Mouse (Mus musculus) heart, postnatal 25 days (tissue): Measurements from ENCODE around the gene Higd1c. TPM values are rescaled to one million over a fixed set of nuclear protein-coding genes. Genes with fewer than 3 reads are reported as not detected.
"Not testable (repeated sequence)": the region's sequence is repeated elsewhere in the genome, so short reads cannot be mapped to it uniquely, and the experiment has no call there.

Source experiments
- DNase-seq: peaks from one replicate; pipeline ENCODE4 v3.0.0; 2022; ENCODE audit warnings: low spot score
- intact Hi-C: fragments of 180-260 bp; cut with DNase I; formaldehyde crosslinking; loops from one replicate; pipeline ENCODE4 v1.15.1; 2025
- total RNA-seq, 2 experiments: library from RNA; stranded (reverse); gene quantifications; 2 replicates each; pipeline ENCODE4 v1.2.3; 2021

Higd1c gene
- total RNA-seq, 2 experiments from 2014 or later = not detected

DNA sequence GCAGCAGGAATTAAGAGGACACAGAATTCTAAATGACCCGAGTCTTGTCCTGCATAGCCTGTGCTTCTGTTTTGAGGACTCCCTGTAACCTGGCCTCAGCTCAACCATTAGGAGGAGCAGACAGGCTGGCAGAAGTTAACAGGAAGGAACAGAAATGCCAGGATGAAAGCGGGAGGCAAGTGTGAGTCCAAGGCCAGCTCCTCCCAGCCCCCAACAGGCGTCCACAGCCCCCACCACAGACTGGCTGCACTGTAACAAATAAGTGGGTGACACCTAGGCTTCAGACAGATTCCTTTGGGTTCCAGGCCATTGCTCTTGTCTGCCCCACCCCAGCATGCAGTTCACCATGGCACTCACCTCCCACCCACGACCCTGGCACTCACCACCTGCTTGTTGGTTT is 38.5 kb downstream of the Higd1c start:
- intact Hi-C loops = no loop called here
- DNase-seq = no peak

DNA sequence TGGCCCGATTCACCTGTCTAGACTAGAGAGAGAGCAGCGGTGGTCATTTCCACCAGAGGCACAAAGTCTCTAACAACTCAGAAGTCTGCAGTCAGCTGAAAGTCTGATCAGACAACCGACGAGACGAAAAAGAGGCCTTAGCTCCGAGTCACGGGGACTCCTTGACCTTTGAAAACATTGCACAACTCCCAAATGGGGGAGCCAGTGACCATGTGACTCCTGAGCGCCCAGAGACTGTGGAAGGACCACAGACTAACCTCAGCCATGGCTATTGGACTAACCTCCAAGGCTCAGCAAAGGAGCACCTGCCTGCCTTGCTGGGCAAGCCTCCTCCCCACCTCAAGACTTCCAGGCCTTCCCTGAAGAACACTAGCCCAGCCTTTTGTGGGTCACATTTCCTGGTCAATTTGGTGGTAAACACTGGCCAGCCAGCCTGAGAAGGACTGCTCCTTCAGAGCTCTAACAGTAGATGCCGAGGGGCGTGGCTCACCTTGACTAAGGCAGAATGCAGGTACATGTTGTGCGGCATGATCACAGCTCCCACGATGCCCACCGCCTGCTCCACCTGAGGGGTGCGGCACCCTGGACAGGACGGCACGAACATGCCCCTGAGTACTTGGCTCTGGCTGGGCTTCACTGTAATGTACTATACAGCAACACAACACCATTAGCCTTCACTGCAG is 39.1 kb downstream of the Higd1c start:
- intact Hi-C loops = no loop called here
- no peak for DNase-seq

GRCm38 (mm10) chr15:100406088-100406487 is 41.7 kb downstream of the Higd1c start:
- intact Hi-C loops = no loop called here
- DNase-seq = no peak

- DNase-seq = no peak
- intact Hi-C loops = no loop called here
Observed at GRCm38 (mm10) chr15:100410918-100411672, 46.8 kb downstream of the Higd1c start.

DNA sequence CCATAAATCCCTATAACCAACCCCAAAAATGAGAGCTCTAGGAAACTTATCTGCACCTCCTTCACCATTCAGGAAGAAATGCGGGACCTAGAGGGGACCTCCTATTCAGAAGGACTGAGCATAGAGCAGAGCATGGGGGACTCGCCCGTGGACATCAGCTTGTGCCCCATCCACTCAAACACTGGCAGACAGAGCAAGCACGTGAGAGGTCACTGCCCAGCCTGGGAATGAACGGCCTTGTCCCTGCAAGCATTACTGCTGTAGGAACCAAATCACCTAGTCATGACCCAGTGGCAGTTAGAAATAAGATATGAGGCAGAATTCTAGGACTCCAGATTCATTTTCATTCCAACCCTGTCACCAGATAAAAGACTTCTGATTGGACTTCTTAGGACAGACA is 47.4 kb downstream of the Higd1c start:
- intact Hi-C loops = no loop called here
- no peak for DNase-seq

- intact Hi-C loops = no loop called here
- no peak for DNase-seq
Observed at GRCm38 (mm10) chr15:100413306-100413705, 49.0 kb downstream of the Higd1c start.

GRCm38 (mm10) chr15:100414011-100414410 is 49.7 kb downstream of the Higd1c start:
- intact Hi-C loops = no loop called here
- no peak for DNase-seq

- DNase-seq = no peak
- intact Hi-C loops = no loop called here
Observed at GRCm38 (mm10) chr15:100414942-100415341, 50.6 kb downstream of the Higd1c start.

GRCm38 (mm10) chr15:100415684-100416083 is 51.3 kb downstream of the Higd1c start:
- no peak for DNase-seq
- intact Hi-C loops = no loop called here

GRCm38 (mm10) chr15:100417854-100418450 is 53.6 kb downstream of the Higd1c start:
- DNase-seq = no peak

DNA sequence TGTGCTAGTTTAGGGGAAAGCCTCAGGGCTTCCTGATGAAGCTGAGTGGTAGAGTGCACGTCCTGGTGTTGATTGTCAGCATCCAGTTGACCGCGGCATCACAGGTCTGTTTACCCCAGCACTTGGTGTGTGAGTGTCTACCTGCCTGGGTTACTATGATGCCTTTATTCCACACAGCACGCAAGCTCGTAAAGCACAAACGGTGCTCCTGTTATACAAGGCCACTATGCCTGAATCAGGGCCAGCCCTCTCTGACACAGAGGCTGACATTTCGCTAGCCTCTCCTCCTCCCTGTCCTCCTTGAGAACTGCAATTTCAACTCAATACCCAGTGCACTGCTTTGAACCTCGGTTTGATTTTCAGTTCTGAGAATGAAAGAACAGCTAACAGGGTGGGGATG is 55.0 kb downstream of the Higd1c start:
- no peak for DNase-seq

More at GRCm38 (mm10) chr15:100417854-100418450, 53.6 kb downstream of the Higd1c start:
- intact Hi-C loops = no loop called here

GRCm38 (mm10) chr15:100419901-100420745 is 55.8 kb downstream of the Higd1c start:
- intact Hi-C loops = loop anchor here (5.0 kb wide), 1 partner anchor 37 kb away; no protein-coding TSS in a partner anchor
- no peak for DNase-seq

More for the DNA sequence above, 55.0 kb downstream of the Higd1c start:
- intact Hi-C loops = no loop called here

DNA sequence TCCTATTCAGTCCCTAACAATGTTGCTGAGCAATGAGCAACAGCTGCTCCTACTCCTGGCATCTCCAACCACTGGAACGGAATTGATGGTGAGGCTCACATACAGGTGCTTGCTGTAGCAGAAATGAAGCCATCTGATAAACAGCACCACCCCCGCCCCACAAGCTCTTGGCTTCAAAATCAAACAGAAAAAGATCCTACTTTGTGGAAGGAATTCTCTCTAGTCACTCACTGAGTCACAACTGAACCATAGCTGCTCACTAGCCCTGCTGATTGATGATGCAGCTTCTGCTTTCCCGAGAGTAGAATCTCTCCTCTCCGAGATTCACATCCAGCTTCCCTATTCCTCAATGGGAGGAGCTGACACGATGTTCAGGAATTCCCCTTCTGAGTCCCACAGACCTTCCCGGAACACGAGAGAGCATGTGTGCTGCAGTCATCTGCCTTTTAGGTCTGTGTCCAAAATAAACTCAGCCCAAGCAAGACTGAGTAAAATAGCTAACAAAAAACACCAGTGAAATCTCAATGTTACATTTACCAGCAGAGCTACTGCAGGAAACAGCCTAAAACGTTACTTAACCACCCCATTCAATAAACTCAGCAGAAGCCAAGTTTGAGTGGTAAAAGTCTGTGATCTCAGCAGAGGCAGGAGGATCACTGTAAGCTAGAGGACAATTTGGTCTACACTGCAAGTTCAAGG is 56.9 kb downstream of the Higd1c start:
- intact Hi-C loops = loop anchor here (5.0 kb wide), 1 partner anchor 36 kb away; no protein-coding TSS in a partner anchor
- DNase-seq = peak; percentile 9

DNA sequence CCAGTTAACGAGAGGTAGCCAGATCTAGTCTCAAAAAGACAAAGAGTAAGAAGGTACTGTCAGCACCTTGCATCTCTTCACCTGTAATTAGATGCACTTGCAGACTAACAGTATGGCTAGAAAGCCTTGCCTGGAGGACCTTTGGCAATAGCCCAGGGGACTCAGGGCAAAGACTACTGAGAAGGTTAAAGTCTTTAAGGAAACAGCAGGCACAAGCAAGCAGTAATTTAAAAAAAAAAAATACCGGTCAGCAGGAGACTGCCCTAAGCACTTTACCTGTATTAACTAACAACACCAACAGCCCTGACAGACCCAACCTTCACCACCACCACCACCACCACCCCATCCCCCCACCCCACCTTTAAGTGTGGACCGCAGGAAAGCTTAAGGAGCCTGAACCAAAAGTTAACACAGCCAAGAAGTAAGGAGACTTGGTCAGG is 57.4 kb downstream of the Higd1c start, which contains the start of gene Gm5475:
TSS of gene Gm5475 (plus strand) at position 390 of the 440 bp plus-strand sequence.
- not testable (repeated sequence) for DNase-seq
- intact Hi-C loops = loop anchor here (5.0 kb wide), 1 partner anchor 36 kb away; no protein-coding TSS in a partner anchor

DNA sequence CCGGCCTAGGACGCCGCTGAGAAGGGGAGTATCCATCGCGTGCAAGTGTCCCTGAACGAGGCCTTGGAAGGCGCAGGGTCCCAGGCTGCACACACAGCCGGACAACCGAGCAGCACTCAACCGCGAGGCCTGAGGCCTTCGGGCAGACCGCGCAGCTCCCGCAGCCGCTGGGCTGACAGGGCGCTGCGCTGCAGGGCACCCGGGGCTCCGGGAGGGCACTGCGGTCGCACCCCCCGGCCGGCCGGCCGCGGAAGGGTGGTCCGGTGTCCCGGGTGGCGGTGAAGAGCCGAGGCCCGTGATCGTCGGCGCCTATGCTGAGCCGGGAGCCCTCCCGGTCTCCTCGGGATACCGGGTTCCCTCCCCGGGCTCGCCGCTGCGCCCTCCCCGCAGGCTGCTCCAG is 58.1 kb downstream of the Higd1c start:
- intact Hi-C loops = loop anchor here (5.0 kb wide), 1 partner anchor 35 kb away; no protein-coding TSS in a partner anchor
- no peak for DNase-seq

DNA sequence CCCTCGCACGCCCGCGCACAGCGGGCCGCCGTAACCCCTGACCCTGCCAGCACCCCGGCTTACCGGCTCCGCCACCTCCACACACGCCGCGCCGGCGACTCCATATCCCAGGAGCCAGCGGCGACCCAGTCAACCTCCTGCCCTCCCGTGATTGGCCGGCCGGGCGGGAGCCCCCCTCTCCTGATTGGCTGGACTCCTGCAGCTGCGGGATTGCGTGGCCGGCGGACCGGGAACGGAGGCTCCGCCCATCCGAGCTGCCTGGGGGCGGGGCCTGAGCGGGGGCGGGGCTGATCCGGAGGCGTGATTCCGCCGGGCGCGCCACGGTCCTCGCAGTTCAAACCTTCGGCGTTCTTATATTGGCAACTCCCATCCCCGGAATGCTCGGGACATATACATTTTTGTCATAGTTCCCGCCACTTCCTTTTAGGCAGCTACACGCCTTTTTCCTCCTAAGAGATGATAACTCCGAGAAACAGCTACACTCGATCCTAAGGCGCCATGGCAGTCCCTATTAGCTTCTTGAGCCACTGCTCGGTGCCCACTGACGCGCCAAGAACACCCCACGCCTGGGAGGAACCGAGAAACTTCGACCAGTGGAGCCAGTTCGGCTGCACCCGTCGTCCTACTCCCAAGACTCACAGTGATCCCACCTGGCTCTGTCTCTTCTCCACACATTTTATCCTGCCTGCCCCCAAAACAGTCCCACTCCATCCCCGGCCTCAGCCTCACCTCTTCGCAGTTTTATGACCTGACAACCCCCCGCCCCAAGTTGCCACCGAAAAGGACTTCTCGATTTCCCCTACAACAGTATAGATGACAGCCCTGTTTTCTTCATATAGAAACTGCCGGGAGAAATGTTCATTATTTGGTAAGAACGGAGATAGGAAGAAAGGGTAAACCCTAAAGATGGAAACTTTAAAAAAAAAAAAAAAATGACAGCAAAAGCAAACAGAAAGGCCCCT is 58.8 kb downstream of the Higd1c start:
- DNase-seq = peak; percentile 94
- intact Hi-C loops = loop anchor here (5.0 kb wide), 1 partner anchor 34 kb away; no protein-coding TSS in a partner anchor

DNA sequence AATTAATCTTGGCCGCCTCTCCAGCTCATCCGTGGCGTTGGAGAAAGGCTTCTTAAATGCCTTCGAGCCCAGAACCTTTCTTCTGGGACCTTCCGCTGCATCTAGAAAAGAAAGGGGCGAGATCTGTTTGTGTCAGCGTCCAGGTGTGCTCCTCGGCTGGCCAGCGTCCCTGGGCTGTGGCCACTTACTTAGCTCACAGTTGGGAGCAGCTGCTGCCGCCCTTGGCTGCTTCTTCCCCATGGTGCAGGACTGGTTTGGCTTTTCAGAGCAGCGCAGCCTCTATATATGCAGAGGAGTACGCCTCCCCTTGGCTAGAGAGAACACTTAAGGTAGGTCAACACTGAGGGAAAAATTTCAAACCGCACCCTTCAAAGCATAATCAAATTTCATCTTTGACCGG is 59.6 kb downstream of the Higd1c start:
- intact Hi-C loops = loop anchor here (5.0 kb wide), 1 partner anchor 33 kb away; no protein-coding TSS in a partner anchor
- DNase-seq = no peak
